Mouse (Mus musculus) CH12.LX (cell line): ENCODE data around the gene Lamtor5. TPM values are rescaled to one million over a fixed set of nuclear protein-coding genes. Genes with fewer than 3 reads are reported as not detected.
A peak's percentile ranks its signal among the peaks of the same experiment; 100 is the strongest.
"Not testable (repeated sequence)": the region's sequence is repeated elsewhere in the genome, so short reads cannot be mapped to it uniquely, and the experiment has no call there.

Experiments
- DNase-seq: peaks from one replicate; pipeline ENCODE4 v3.0.0-alpha.2; 2013; ENCODE audit errors: extremely low read depth
- H3K27ac ChIP-seq: 2 replicates; pipeline ENCODE4 v1.5.1; 2012; ENCODE audit warnings: low read depth, mild to moderate bottlenecking, control low read depth, moderate library complexity; ENCODE audit not compliant: insufficient read depth
- H3K27me3 ChIP-seq: replicated peaks from 2 replicates; pipeline ENCODE3; 2012; ENCODE audit warnings: inconsistent platforms
- H3K36me3 ChIP-seq, 2 experiments: replicated peaks in 1 of 2; 2 replicates each; pipeline versions ENCODE3 to v1.6.1; 2012; ENCODE audit warnings: inconsistent platforms in 1 of 2, low read length in 1 of 2, mild to moderate bottlenecking in 1 of 2, mixed read lengths in 1 of 2, moderate library complexity in 1 of 2; ENCODE audit not compliant: control insufficient read depth in 1 of 2, insufficient read depth in 1 of 2
- H3K4me1 ChIP-seq, 2 experiments: 2 replicates each; pipeline ENCODE4 v1.6.1; 2012; ENCODE audit warnings: inconsistent platforms in 1 of 2, moderate library complexity in 1 of 2; ENCODE audit not compliant: insufficient read depth in 2 of 2, control insufficient read depth in 1 of 2
- H3K4me2 ChIP-seq: 2 replicates; pipeline ENCODE4 v1.6.1; 2012; ENCODE audit warnings: low read depth, mild to moderate bottlenecking, control low read depth; ENCODE audit not compliant: poor library complexity, insufficient read depth, severe bottlenecking
- H3K4me3 ChIP-seq, 3 experiments: fragments of 150-350 bp in 1 of 3; sonication (generic) in 1 of 3; replicated peaks in 1 of 3; 2 replicates each; pipeline versions ENCODE3 to v1.5.1; 2011 to 2012; ENCODE audit warnings: low read depth in 2 of 3, low read length in 2 of 3, mild to moderate bottlenecking in 2 of 3, moderate library complexity in 2 of 3, control low read depth in 1 of 3, improper control_type of control experiment in 1 of 3, inconsistent platforms in 1 of 3, mixed read lengths in 1 of 3; ENCODE audit not compliant: poor library complexity in 1 of 3
- H3K79me2 ChIP-seq: replicated peaks from 2 replicates; pipeline ENCODE4 v1.6.1; 2012; ENCODE audit warnings: mild to moderate bottlenecking, moderate library complexity; ENCODE audit not compliant: control insufficient read depth, poor library complexity, insufficient read depth, severe bottlenecking; ENCODE audit errors: extremely low read depth
- H3K9ac ChIP-seq: 2 replicates; pipeline ENCODE4 v1.6.1; 2012; ENCODE audit warnings: low read depth, mild to moderate bottlenecking, control low read depth, moderate library complexity; ENCODE audit not compliant: insufficient read depth
- H3K9me3 ChIP-seq: replicated peaks from 2 replicates; pipeline ENCODE3; 2012; ENCODE audit warnings: low read length, inconsistent platforms, mixed read lengths
- CHD1 ChIP-seq: IDR thresholded peaks from 2 replicates; pipeline ENCODE4 v1.6.1; 2012; ENCODE audit warnings: low read depth, low read length, improper control_type of control experiment, inconsistent platforms
- CTCF ChIP-seq, 2 experiments: IDR thresholded peaks in 1 of 2; conservative IDR thresholded peaks in 1 of 2; 2 replicates each; pipeline ENCODE4 v1.5.1; 2011 to 2012; ENCODE audit warnings: low read depth in 2 of 2, low read length in 2 of 2, improper control_type of control experiment in 1 of 2, inconsistent platforms in 1 of 2, mild to moderate bottlenecking in 1 of 2, moderate library complexity in 1 of 2
- ELF1 ChIP-seq: IDR thresholded peaks from 2 replicates; pipeline ENCODE4 v1.6.1; 2014; ENCODE audit warnings: low read depth, mild to moderate bottlenecking, inconsistent platforms, low read length, improper control_type of control experiment
- EP300 ChIP-seq: IDR thresholded peaks from 2 replicates; pipeline ENCODE4 v1.6.1; 2011; ENCODE audit warnings: low read length, improper control_type of control experiment
- ETS1 ChIP-seq: conservative IDR thresholded peaks from 2 replicates; pipeline ENCODE4 v1.6.1; 2012; ENCODE audit warnings: low read depth, mild to moderate bottlenecking, inconsistent platforms, low read length, improper control_type of control experiment, moderate library complexity
- IRF4 ChIP-seq: IDR thresholded peaks from 2 replicates; pipeline ENCODE4 v1.6.1; 2014; ENCODE audit warnings: low read depth, mild to moderate bottlenecking, inconsistent platforms, low read length, improper control_type of control experiment
- JUN ChIP-seq: IDR thresholded peaks from 2 replicates; pipeline ENCODE4 v1.6.1; 2011; ENCODE audit warnings: low read depth, mild to moderate bottlenecking, low read length, improper control_type of control experiment, moderate library complexity; ENCODE audit not compliant: insufficient read depth
- JUND ChIP-seq: conservative IDR thresholded peaks from 2 replicates; pipeline ENCODE4 v1.6.1; 2011; ENCODE audit warnings: low read depth, low read length, improper control_type of control experiment
- MAX ChIP-seq: IDR thresholded peaks from 2 replicates; pipeline ENCODE4 v1.6.1; 2011; ENCODE audit warnings: low read length, improper control_type of control experiment
- MXI1 ChIP-seq: IDR thresholded peaks from 2 replicates; pipeline ENCODE4 v1.6.1; 2011; ENCODE audit warnings: mild to moderate bottlenecking, low read depth, low read length, improper control_type of control experiment
- MYC ChIP-seq: IDR thresholded peaks from 2 replicates; pipeline ENCODE4 v1.6.1; 2011; ENCODE audit warnings: low read depth, mild to moderate bottlenecking, improper control_type of control experiment, low read length
- NRF1 ChIP-seq: IDR thresholded peaks from 2 replicates; pipeline ENCODE4 v1.6.1; 2014; ENCODE audit warnings: low read depth, mild to moderate bottlenecking, inconsistent platforms, low read length, improper control_type of control experiment, moderate library complexity
- PAX5 ChIP-seq: IDR thresholded peaks from 2 replicates; pipeline ENCODE4 v1.6.1; 2012; ENCODE audit warnings: low read length, inconsistent platforms, mixed read lengths
- POLR2A ChIP-seq: IDR thresholded peaks from 2 replicates; pipeline ENCODE4 v1.6.1; 2011; ENCODE audit warnings: low read depth, mild to moderate bottlenecking, improper control_type of control experiment, low read length
- POLR2AphosphoS2 ChIP-seq: IDR thresholded peaks from 2 replicates; pipeline ENCODE4 v1.6.1; 2011; ENCODE audit warnings: low read depth, low read length, improper control_type of control experiment
- UBTF ChIP-seq: IDR thresholded peaks from 2 replicates; pipeline ENCODE4 v1.6.1; 2012; ENCODE audit warnings: low read depth, mild to moderate bottlenecking, inconsistent platforms, low read length, improper control_type of control experiment, moderate library complexity
- USF2 ChIP-seq: conservative IDR thresholded peaks from 2 replicates; pipeline ENCODE4 v1.6.1; 2011; ENCODE audit warnings: low read depth, low read length, improper control_type of control experiment
- ZC3H11A ChIP-seq: IDR thresholded peaks from 2 replicates; pipeline ENCODE4 v1.6.1; 2012; ENCODE audit warnings: low read depth, mild to moderate bottlenecking, inconsistent platforms, low read length, improper control_type of control experiment
- ZKSCAN1 ChIP-seq: IDR thresholded peaks from 2 replicates; pipeline ENCODE4 v1.6.1; 2012; ENCODE audit warnings: low read depth, inconsistent platforms, low read length, improper control_type of control experiment, borderline replicate concordance
- ZNF384 ChIP-seq: IDR thresholded peaks from 2 replicates; pipeline ENCODE4 v1.6.1; 2012; ENCODE audit warnings: low read depth, low read length, improper control_type of control experiment, inconsistent platforms
- dilution Hi-C: fragments of 300-500 bp; cut with MboI; formaldehyde crosslinking; loops from 2 replicates; pipeline ENCODE4 v1.14.3; 2020; ENCODE audit warnings: low sequenced_read_pairs; ENCODE audit not compliant: extremely low pct_unique_long_range_greater_than_20kb, extremely low pct_ligation_motif_present
- in situ Hi-C: fragments of 300-500 bp; cut with MboI; formaldehyde crosslinking; loops from 3 replicates; pipeline ENCODE4 v1.14.3; 2019; ENCODE audit warnings: low sequenced_read_pairs, low pct_ligation_motif_present, low pct_unique_long_range_greater_than_20kb, mixed read lengths
- polyA plus RNA-seq: library from polyadenylated mRNA; unstranded; fragments of >175 nt; gene quantifications from 2 replicates; pipeline ENCODE4 v1.2.1, GENCODE M21; 2012; ENCODE audit warnings: low read depth; ENCODE audit not compliant: insufficient read length
- total RNA-seq, 2 experiments: library from RNA; depleted of rRNA; stranded (reverse); fragments of 300-350 nt in 1 of 2; fragments of >200 nt in 1 of 2; gene quantifications; 2 replicates each; pipeline ENCODE4 v1.2.3; 2012 to 2014

The Lamtor5 gene
- total and polyA plus RNA-seq, 3 experiments, result 119 to 162 (median 137) TPM

GRCm38 (mm10) chr3:107296917-107297316 lies 18.3 kb downstream of the Lamtor5 start:
- H3K79me2 ChIP-seq, H3K4me1 ChIP-seq, DNase-seq, H3K4me3 ChIP-seq, H3K27me3 ChIP-seq, H3K9ac ChIP-seq, H3K27ac ChIP-seq, H3K9me3 ChIP-seq, dilution Hi-C loops, H3K4me2 ChIP-seq, in situ Hi-C loops, H3K36me3 ChIP-seq: not testable (repeated sequence)
- TF ChIP-seq CTCF (conservative IDR thresholded peaks at IDR 0.05 in 1 of 2, IDR thresholded peaks at IDR 0.05 in 1 of 2; ENCODE audit: low read depth in 2 of 2, low read length in 2 of 2), result peak in 1 of 2 experiments; percentile 9; a peak in 1 of 4 replicates

- DNase-seq, result no peak
- dilution Hi-C loops, result no loop called here
- H3K4me3 ChIP-seq, result no peak overlapping the region
- H3K36me3 ChIP-seq, result peaks cover 15 to 42% of the 10 kb centered on the region in 2 experiments
- peak overlapping the region; percentile 63; the same call in 1 of the 2 replicates for H3K9ac ChIP-seq
- peaks cover 69% of the 10 kb centered on the region for H3K79me2 ChIP-seq
- no peaks in the 10 kb centered on the region for H3K27me3 ChIP-seq
- H3K9me3 ChIP-seq, result no peaks in the 10 kb centered on the region
- TF ChIP-seq MAX (no peak), MYC (no peak), JUND (no peak), ELF1 (no peak), UBTF (no peak), CTCF (conservative IDR thresholded peaks at IDR 0.05 in 1 of 2, IDR thresholded peaks at IDR 0.05 in 1 of 2; ENCODE audit: low read depth in 2 of 2, low read length in 2 of 2) (no peak)
- TF ChIP-seq, all 38 proteins: peak for 0
- in situ Hi-C loops, result no loop called here
- Histone ChIP-seq H3K4me2 (peak overlapping the region; percentile 29; the same call in 1 of the 2 replicates), H3K4me1 (peaks cover 4 to 50% of the 10 kb centered on the region in 2 experiments; a peak in 3 of 4 replicates), H3K27ac (no peak overlapping the region)
Observed at GRCm38 (mm10) chr3:107317338-107317737, 38.7 kb downstream of the Lamtor5 start.

DNA sequence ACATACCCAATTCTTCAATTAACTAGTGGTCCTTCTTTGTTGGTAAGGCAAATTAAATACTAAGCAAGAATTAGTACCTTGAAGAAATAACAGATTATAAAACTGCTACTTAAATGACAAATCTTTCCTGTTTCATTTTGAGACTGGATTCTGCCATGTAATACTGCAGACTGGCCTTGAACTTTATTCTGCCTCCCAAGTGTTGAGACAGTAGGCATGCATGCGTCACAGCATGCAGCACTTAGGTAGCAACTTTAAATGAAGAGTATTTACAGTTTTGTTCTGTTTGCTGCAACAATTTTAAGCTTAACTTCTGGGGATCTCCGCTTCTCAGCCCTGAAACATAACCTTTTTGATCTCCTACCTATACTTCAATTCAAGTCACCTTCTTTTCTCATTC lies 42.5 kb downstream of the Lamtor5 start:
- in situ Hi-C loops, result no loop called here

More for the DNA sequence above, 42.5 kb downstream of the Lamtor5 start:
- H3K9me3 ChIP-seq, result no peaks in the 10 kb centered on the region
- dilution Hi-C loops, result no loop called here
- H3K36me3 ChIP-seq, result peaks cover 18 to 43% of the 10 kb centered on the region in 2 experiments
- peaks cover 10 to 76% of the 10 kb centered on the region in 2 experiments for H3K4me1 ChIP-seq
- no peak for DNase-seq
- H3K4me2 ChIP-seq, result no peak overlapping the region
- H3K27me3 ChIP-seq, result no peaks in the 10 kb centered on the region
- no peak overlapping the region for H3K27ac ChIP-seq
- H3K9ac ChIP-seq, result no peak overlapping the region
- peaks cover 76% of the 10 kb centered on the region for H3K79me2 ChIP-seq
- TF ChIP-seq POLR2A (no peak), POLR2AphosphoS2 (no peak), CHD1 (no peak), USF2 (no peak), ZNF384 (no peak), MXI1 (no peak), NRF1 (no peak), EP300 (no peak), ETS1 (no peak), ZKSCAN1 (no peak), IRF4 (no peak), CTCF (conservative IDR thresholded peaks at IDR 0.05 in 1 of 2, IDR thresholded peaks at IDR 0.05 in 1 of 2; ENCODE audit: low read depth in 2 of 2, low read length in 2 of 2) (no peak), ZC3H11A (no peak), JUN (no peak), PAX5 (no peak)
- TF ChIP-seq, all 38 proteins: peak for 0
- H3K4me3 ChIP-seq, result no peak overlapping the region
